Mouse (Mus musculus): ENCODE results near the gene Uvrag.

Gene Uvrag

GRCm38 (mm10) chr7:99024791-99025190 lies 116.2 kb downstream of the Uvrag start:
- no peak for DNase-seq (ENCODE audit: low spot score in 2 of 2)

DNA sequence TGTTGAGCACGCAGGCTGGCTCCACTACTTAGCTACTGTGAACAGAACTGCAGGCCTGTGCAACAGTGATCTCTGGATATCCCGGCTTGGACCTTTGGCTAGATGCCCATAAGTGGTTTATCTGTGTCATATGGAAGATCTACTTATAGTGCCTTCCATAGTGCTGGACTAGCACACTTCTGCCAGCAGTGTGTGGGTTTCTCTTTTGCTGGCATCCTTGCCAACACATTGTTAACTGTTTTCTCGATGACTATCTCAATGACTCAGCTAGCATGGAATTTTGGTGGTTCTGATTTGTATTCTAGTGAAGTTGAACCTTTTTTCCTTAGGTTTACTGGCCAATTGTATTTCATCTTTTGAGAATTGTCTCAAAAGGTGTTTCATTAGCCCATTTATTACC lies 117.0 kb downstream of the Uvrag start:
- no peak for DNase-seq (ENCODE audit: low spot score in 2 of 2)

- DNase-seq (ENCODE audit: low spot score in 2 of 2) = no peak
Measured at GRCm38 (mm10) chr7:99021277-99021676, 119.7 kb downstream of the Uvrag start.

GRCm38 (mm10) chr7:99020353-99020752 lies 120.6 kb downstream of the Uvrag start:
- DNase-seq (ENCODE audit: low spot score in 2 of 2) = peak in 1 of 2 experiments; percentile 28

DNA sequence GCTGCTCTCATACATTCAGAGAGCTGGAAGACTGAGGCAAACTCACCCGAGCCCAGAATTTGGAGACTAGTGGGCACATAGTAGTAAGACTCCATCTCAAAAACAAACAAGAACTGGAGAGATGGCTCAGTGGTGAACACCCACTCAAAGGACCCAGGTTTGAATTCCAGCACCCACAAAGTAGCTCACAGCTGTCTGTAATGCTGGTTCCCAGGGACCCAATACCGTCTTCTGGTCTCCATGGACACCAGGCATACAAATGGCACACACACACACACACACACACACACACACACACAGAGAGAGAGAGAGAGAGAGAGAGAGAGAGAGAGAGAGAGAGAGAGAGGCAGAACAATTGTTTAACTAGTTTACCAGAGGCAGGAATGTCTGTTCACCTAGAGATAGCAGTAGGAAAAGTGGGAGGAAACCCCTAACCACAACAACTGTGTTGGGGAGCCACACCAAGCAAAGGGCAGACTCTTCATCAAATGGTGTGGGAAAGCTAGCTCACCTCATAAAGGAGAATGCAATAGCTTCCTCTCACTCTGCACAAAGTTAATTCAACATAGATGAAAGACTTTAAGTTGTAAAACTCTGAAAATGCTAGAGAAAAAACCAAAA lies 123.6 kb downstream of the Uvrag start:
- no peak for DNase-seq (ENCODE audit: low spot score in 2 of 2)

DNA sequence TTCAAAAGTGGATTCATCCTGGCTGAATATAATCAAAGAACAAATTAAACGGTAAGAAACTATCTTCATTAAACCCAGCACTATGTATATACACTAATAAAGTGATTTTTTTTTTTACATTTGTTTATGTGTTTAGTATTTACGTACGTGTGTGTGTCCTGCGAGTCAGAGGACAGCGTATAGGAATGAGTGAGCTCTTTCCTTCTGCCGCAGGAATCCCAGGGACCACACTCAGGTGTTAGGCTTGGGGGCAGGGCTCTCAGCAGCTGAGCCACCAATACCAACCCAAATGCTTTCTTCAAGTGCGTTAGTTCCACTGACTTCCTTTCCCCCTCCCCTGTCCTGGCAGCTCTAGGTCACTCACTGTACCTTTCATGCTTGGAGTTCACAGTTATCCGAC lies 125.0 kb downstream of the Uvrag start:
- no peak for DNase-seq (ENCODE audit: low spot score in 2 of 2)

DNA sequence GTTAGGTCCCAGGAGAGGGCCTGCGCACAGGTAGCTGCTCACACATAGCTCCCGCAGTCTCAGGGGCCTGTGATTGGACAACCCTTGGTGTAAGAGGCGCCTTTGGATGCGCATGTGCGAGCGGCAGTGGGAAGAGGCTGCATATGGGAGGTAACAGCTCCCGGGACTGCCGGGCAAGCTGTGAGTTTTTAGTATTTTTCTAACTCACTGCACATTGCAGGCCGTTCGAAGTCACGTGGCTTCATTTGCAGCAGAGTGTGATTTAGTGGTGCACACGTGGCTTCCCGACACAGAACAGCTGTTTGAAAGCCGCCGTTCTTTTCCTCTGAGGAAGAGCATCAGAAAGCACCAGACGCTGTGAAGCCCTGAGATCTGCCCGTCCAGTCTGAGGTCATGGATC lies 125.5 kb downstream of the Uvrag start:
- DNase-seq (ENCODE audit: low spot score in 2 of 2) = no peak

GRCm38 (mm10) chr7:99014620-99015019 lies 126.3 kb downstream of the Uvrag start:
- no peak for DNase-seq (ENCODE audit: low spot score in 2 of 2)

GRCm38 (mm10) chr7:99007506-99008354 lies 133.2 kb downstream of the Uvrag start:
- DNase-seq (ENCODE audit: low spot score in 2 of 2) = no peak

DNA sequence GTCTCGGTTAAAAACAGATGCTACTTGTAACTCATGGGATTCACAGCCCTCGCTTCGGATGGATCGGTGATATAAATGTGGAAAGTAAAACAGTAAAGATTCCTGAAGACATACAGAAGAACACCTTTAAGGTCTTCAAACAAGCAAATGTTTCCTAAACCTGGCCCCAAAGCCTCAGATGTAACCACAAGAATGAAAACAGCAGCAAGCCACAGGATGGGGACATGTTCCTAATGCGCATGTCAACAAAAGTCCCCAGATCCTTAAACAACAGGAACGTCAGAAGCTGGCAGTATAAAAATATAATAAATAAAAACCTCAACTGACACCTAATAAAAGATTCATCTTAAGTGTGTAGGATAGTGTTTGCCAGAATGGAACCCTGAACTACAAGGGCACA lies 137.7 kb downstream of the Uvrag start:
- no peak for DNase-seq (ENCODE audit: low spot score in 2 of 2)

- DNase-seq (ENCODE audit: low spot score in 2 of 2) = no peak
Measured at GRCm38 (mm10) chr7:98998722-98999121, 142.2 kb downstream of the Uvrag start.

DNA sequence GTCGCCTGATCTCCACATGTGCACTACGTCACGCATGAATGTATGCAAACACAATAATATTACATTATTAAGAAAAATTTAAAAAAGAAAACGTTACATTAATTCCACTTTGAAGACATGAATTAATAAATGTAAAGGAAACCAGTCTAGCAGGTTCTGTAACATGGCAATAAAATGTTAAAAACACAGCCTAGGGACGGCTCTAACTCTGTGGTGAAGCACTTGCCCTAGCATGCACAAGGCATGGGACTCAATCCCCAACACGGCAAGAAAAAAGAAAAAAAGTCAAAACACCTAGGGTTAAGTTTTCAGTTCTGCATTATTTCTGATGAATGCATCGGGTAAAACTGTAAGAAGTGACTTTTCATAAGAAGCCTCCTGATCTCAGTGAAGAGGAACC lies 143.2 kb downstream of the Uvrag start:
- no peak for DNase-seq (ENCODE audit: low spot score in 2 of 2)

DNA sequence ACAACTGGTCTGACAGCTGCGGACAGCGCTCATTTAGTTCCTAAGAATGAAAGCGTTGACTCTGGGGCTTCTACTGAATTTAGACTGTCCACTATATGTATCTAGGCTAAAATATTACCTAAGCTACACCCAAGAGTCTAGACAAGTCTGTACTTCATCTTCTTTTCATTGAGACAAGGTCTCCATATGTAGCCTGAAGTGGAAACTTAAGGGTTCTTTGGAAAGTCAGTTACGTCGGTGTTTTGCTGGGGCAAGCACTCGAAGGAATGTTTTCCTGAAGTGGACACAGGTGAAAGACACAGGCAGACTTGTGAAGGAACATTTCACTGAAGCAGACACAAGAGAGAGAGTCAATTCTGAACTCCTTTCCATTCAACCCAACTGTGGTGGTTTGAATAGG lies 144.2 kb downstream of the Uvrag start:
- no peak for DNase-seq (ENCODE audit: low spot score in 2 of 2)

DNA sequence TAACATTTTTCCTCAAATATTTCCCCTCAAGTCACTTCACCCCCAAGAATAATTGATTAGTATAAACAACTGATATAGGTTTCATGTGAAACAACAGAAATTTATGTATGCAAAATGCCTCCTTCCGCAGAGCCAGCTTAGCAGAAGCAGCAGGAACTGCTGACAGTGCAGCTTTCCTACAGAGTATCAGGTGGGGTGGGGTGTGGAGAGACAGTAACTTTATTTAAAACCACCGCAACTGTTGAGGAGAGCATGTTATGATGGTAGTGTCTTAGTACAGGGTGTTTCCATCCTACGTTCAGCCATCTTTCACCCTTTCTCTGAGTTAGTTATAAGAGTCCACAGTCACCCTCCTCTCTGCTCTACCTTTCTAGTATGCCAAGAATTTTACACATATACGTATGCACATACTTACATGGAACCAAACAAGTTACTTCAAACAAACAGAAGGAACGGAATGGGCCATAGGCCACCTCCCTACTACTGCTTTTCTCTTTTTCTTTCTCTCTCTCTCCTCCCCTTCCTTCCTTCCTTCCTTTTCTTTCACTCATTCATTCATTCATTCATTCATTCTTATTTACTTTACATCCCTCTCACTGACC lies 145.7 kb downstream of the Uvrag start:
- DNase-seq (ENCODE audit: low spot score in 2 of 2) = no peak

GRCm38 (mm10) chr7:98994137-98994536 lies 146.8 kb downstream of the Uvrag start:
- DNase-seq (ENCODE audit: low spot score in 2 of 2) = no peak

DNA sequence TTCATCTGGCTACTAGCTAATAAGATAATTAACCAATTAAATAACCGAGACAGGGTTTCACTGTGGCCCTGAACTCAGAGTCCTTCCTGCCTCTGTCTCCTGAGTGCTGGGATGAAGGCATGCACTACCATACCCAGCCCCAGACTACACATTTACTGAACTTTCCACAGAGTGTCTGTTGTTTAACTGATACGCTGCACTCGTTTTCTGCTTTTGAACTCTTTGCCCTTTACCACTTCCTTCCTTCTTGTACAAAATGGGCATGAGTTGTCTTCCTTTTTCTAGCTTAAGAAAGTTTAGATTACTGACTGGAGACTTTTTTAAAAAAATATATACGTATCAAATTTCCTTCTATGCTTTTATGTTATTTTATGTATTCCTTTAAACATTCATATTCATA lies 147.5 kb downstream of the Uvrag start:
- DNase-seq (ENCODE audit: low spot score in 2 of 2) = no peak

DNA sequence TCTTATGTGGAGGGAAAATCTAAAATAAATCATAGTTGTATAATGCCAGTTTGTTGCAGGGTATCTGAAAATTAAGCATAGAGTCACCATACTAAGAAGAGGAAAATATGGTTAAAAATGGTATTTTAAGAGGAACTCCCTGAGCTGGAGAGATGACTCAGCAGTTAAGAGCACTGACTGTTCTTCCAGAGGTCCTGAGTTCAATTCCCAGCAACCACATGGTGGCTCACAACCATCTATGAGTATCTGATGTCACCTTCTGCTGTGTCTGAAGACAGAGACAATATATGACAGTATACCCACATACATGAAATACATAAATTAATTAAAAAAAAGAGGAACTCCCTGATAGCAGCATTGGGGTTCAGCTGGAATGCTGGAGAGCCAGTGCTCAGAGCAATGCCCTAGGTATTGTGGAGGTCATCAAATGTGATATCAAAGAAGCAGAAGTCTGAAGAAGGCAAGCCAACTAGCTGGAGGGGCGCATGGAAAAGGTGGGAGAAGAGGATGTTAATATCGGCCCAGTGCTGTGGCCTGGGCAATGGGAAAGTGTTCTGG lies 149.7 kb downstream of the Uvrag start:
- DNase-seq (ENCODE audit: low spot score in 2 of 2) = no peak

- no peak for DNase-seq (ENCODE audit: low spot score in 2 of 2)
Measured at GRCm38 (mm10) chr7:98990510-98990909, 150.4 kb downstream of the Uvrag start.

- DNase-seq (ENCODE audit: low spot score in 2 of 2) = no peak
Measured at GRCm38 (mm10) chr7:98986962-98987441, 153.9 kb downstream of the Uvrag start.

DNA sequence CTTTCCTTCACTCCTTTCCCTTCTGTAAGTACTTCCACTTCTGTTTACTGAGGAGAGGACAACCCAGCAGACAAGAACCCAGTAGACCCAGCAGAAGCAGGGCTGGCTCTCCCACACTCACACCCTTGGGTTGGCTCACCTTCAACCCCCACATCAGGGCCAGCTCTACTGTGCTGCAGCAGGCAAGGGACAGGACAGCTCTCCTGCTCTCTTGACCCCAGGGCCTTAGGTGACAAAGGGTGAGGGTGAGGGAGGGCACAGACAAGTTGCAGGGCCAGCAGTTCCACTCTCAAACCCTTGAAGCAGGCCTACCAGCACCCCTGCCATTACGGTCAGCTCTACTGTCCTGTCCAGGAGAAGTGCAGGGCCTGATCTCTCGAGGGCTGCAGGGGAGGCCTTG lies 155.0 kb downstream of the Uvrag start:
- DNase-seq (ENCODE audit: low spot score in 2 of 2) = no peak

DNA sequence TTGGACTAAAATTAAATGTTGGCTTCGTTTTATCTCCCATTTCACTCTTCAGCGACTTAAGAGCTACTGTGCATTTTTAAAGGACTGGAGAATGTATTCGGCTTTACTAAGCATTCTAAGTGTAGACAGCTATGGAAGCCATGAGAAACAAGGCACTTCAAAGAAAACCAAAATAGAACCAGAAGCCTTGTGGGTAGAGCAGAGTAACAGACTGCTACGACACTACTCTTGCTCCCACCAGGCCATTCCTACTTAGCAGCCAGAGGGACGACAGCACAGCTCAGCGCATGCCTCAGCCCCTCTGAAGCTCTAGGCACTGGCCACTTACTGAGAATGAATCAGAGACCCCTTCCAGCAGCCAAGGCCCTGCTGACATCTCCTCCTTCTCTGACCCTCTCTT lies 155.5 kb downstream of the Uvrag start:
- DNase-seq (ENCODE audit: low spot score in 2 of 2) = no peak

- no peak for DNase-seq (ENCODE audit: low spot score in 2 of 2)
Measured at GRCm38 (mm10) chr7:98984319-98984718, 156.6 kb downstream of the Uvrag start.

DNA sequence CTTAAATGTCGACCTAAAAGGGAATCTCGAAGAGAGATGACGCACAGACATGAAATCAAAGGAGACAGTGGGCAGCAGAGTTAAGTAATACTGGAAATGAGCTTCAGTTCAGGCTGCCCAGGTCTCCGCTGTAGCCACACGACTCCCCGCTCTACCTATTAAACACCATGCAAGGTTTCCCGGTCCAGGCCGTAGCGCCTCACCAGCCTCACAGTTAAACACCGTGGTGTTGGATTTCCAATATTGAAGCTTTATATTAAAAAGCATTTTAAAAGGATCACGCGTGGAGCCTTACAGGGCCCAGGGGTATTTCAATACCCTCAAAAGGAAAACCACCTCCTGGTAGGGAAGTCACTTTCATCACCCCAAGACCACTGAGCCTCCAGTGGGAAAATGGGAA lies 157.9 kb downstream of the Uvrag start:
- no peak for DNase-seq (ENCODE audit: low spot score in 2 of 2)
